Mouse (Mus musculus) colon, adult 2 months (tissue): ENCODE results near the gene Vmn2r73. TPM values are rescaled to one million over a fixed set of nuclear protein-coding genes. Genes with fewer than 3 reads are reported as not detected.

ENCODE experiments used
- polyA plus RNA-seq: library from polyadenylated mRNA; depleted of rRNA; stranded (reverse); fragments of >200 nt; gene quantifications from 2 replicates; pipeline ENCODE4 v1.2.3, GENCODE M21; 2012; rRNA removed

Gene Vmn2r73
- not detected in 2 replicates for polyA plus RNA-seq

DNA sequence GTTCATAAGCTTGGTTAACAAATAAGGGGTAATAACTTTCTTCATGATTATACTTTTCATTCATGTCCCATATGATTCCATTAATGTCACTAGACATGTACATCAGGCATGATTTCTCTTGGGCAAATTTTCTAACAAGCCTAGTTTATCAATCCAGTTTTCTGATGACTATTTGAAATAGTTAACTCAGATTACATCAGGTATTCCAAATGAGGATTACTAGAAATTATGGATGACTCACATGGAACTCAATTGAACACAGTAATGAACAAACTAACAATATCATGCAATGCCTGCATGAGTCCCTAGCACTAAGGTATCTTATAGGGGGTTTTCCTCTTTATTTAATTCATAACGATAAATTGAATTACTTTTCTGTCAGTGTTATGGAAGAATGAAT, at the start of gene Vmn2r73:
Gene Vmn2r73, minus strand, starts transcription at position 101 of the 400 bp plus-strand sequence.

Other genes starting within 250 kb of the Vmn2r73 start
- not detected in 2 replicates for gene Vmn2r72, start 121.2 kb downstream of the Vmn2r73 start, polyA plus RNA-seq
- not detected in 2 replicates for gene Vmn2r74, start 85.4 kb upstream of the Vmn2r73 start, polyA plus RNA-seq